ENCODE assay signal across 8 mouse cellular contexts in the genomic region with DNA sequence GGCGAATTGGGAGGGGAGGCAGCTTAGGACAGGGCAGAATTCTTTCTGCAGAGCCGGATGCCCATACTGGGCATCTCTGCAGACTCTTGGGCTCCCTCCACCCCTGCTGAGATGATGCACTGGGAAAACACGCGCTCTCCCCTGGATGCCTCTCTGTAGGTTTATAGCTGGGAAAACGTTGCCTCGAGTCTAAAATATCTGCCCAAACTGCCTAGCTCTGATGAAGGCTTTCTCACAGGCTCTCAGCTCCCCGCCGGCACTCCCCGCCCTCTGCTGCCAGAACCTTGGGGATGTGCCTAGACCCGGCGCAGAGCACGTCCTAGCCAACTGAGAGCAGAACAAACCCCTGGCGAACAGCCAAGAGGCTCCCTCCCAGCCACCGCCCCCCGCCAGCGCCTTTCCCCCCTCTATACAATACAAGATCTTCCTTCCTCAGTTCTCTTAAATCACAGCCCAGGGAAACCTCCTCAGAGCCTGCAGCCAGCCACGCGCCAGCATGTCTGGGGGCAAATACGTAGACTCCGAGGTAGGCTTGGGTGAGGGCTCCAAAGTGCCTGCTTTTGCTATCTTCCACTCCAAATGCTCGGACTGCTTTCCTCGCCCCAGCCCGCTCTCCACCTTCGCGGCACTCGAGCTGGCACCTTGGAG. TPM values are rescaled to one million over a fixed set of nuclear protein-coding genes. Genes with fewer than 3 reads are reported as not detected.
A peak's percentile ranks its signal among the peaks of the same experiment; 100 is the strongest.
DNase-seq lines count a peak whose midpoint lies in the region; ATAC-seq and TF ChIP-seq lines count a peak whose summit lies in the region.

Gene Cav1, plus strand, starts transcription at position 382 of the 648 bp plus-strand sequence.

- peak within 1 kb of the TSS; percentile 76 for H3K27ac ChIP-seq in olfactory bulb, adult 2 months (ENCODE audit: insufficient read depth, low read depth, low read length)

- no peak for TF ChIP-seq CTCF in lung, adult 2 months (IDR thresholded peaks at IDR 0.05; ENCODE audit: insufficient read depth, low read length)
- TF ChIP-seq CTCF in olfactory bulb, adult 2 months (IDR thresholded peaks at IDR 0.05; ENCODE audit: insufficient read depth, low read depth, low read length), result no peak

- H3K4me3 ChIP-seq in lung, adult 2 months (replicated peaks; ENCODE audit: extremely low read depth, low read depth, low read length), result peak within 1 kb of the TSS; percentile 99
- peak within 1 kb of the TSS; percentile 44 for H3K4me3 ChIP-seq in olfactory bulb, adult 2 months (ENCODE audit: insufficient read depth, low read depth, low read length)

- peak; percentile 51 to 57; a peak in 3 of 4 replicates for ATAC-seq in hematopoietic stem cell, adult 5-6 weeks (replicated peaks in 1 of 2; ENCODE audit: insufficient read depth in 1 of 2, low FRiP score in 2 of 2, low TSS enrichment in 1 of 2, low read depth in 1 of 2, poor library complexity in 2 of 2, severe bottlenecking in 2 of 2)

- peaks cover 3% of the 10 kb centered on the region; the same call in 1 of the 2 replicates for H3K4me1 ChIP-seq in lung, adult 2 months (ENCODE audit: control insufficient read depth, insufficient read depth, low read length)
- peaks cover 22% of the 10 kb centered on the region for H3K4me1 ChIP-seq in olfactory bulb, adult 2 months (ENCODE audit: control insufficient read depth, insufficient read depth, low read length)

- peak; percentile 93 for TF ChIP-seq POLR2A in lung, adult 2 months (IDR thresholded peaks at IDR 0.05; ENCODE audit: borderline replicate concordance, extremely low read depth, low read depth, low read length)
- no peak for TF ChIP-seq POLR2A in olfactory bulb, adult 2 months (IDR thresholded peaks at IDR 0.05; ENCODE audit: insufficient read depth, low read depth, low read length)

- DNase-seq in Muller cell, postnatal 12 days (ENCODE audit: inconsistent ontology term), result peak; percentile 95
- DNase-seq in cerebellum, adult 9-11 months, result peak; percentile 16
- DNase-seq in frontal cortex, postnatal 10 days (ENCODE audit: low spot score in 2 of 2), result peak; percentile 58 to 64
- DNase-seq in layer of hippocampus, adult 9-10 months (ENCODE audit: low spot score), result peak; percentile 20
- DNase-seq in lung, adult 2 months, result peak; percentile 83
- no peak for DNase-seq in natural killer cell, adult 2 months (ENCODE audit: low spot score in 2 of 2)

- 2% methylated on average over 26 of the region's 26 CpGs for WGBS in lung, adult 2 months
- WGBS in olfactory bulb, adult 2 months, result under 1% methylated on average over 26 of the region's 26 CpGs

RNA-seq across cellular contexts. Expression of gene Cav1, which starts in this region (rescaled TPM):
- total RNA-seq in hematopoietic stem cell, adult 5-6 weeks (2017), result 3.2 TPM in 1 of 2 replicates, not detected in the other
- 1,746 and 2,229 TPM in 2 replicates for polyA plus RNA-seq in lung, adult 2 months (2012; rRNA removed)
- polyA plus RNA-seq in olfactory bulb, adult 2 months (2012; ENCODE audit: insufficient read depth, insufficient read length, low replicate concordance, missing spikeins), result not detected in 2 replicates

Comparison
In these comparisons a context has a peak if more than half of its experiments do, and no peak if none do; other contexts are left out.
1. DNase-seq: peak in Muller cell, postnatal 12 days (single experiment), cerebellum, adult 9-11 months (single experiment), frontal cortex, postnatal 10 days (2 of 2), layer of hippocampus, adult 9-10 months (single experiment) and lung, adult 2 months (single experiment); none in natural killer cell, adult 2 months (0 of 2).